Mouse (Mus musculus) ES-CJ7 (cell line): ENCODE measurements around the gene Rabl3.
A peak's percentile ranks its signal among the peaks of the same experiment; 100 is the strongest.

Source experiments
- DNase-seq: peaks from one replicate; pipeline ENCODE4 v3.0.0; 2011; ENCODE audit warnings: low read depth, low spot score

The Rabl3 gene

GRCm38 (mm10) chr16:37546312-37546711, 6.6 kb downstream of the Rabl3 start:
- no peak for DNase-seq

- DNase-seq, result no peak
These were observed 10.6 kb downstream of the Rabl3 start for GRCm38 (mm10) chr16:37550266-37550665.

GRCm38 (mm10) chr16:37550981-37551380, 11.3 kb downstream of the Rabl3 start:
- DNase-seq, result no peak

- DNase-seq, result no peak
These were observed 13.1 kb downstream of the Rabl3 start for GRCm38 (mm10) chr16:37552824-37553223.

GRCm38 (mm10) chr16:37562414-37562813, 22.7 kb downstream of the Rabl3 start:
- no peak for DNase-seq

GRCm38 (mm10) chr16:37562961-37563360, 23.3 kb downstream of the Rabl3 start:
- no peak for DNase-seq

- DNase-seq, result no peak
These were observed 25.4 kb downstream of the Rabl3 start for GRCm38 (mm10) chr16:37565117-37565516.

GRCm38 (mm10) chr16:37566107-37566506, 26.4 kb downstream of the Rabl3 start:
- DNase-seq, result no peak

- DNase-seq, result no peak
These were observed 27.7 kb downstream of the Rabl3 start for GRCm38 (mm10) chr16:37567113-37568050.

GRCm38 (mm10) chr16:37571554-37571953, 31.9 kb downstream of the Rabl3 start:
- no peak for DNase-seq

- DNase-seq, result no peak
These were observed 32.6 kb downstream of the Rabl3 start for GRCm38 (mm10) chr16:37572117-37572754.

- peak; percentile 34 for DNase-seq
These were observed 33.4 kb downstream of the Rabl3 start for GRCm38 (mm10) chr16:37573061-37573460.

- no peak for DNase-seq
These were observed 35.6 kb downstream of the Rabl3 start for GRCm38 (mm10) chr16:37575325-37575724.

- DNase-seq, result no peak
These were observed 39.9 kb downstream of the Rabl3 start for GRCm38 (mm10) chr16:37579591-37579990.

GRCm38 (mm10) chr16:37579994-37580393, 40.3 kb downstream of the Rabl3 start, which contains the start of gene Hgd:
TSS of gene Hgd (plus strand) at chr16:37580153.
- DNase-seq, result no peak

GRCm38 (mm10) chr16:37580651-37581050, 41.0 kb downstream of the Rabl3 start:
- DNase-seq, result no peak

- no peak for DNase-seq
These were observed 42.2 kb downstream of the Rabl3 start for GRCm38 (mm10) chr16:37581901-37582300.

GRCm38 (mm10) chr16:37583306-37583705, 43.6 kb downstream of the Rabl3 start:
- DNase-seq, result no peak

GRCm38 (mm10) chr16:37583801-37584200, 44.1 kb downstream of the Rabl3 start:
- DNase-seq, result no peak

- DNase-seq, result peak; percentile 11
These were observed 44.7 kb downstream of the Rabl3 start for GRCm38 (mm10) chr16:37584218-37585035.

GRCm38 (mm10) chr16:37585129-37585563, 45.5 kb downstream of the Rabl3 start:
- DNase-seq, result no peak

GRCm38 (mm10) chr16:37590921-37591320, 51.2 kb downstream of the Rabl3 start:
- DNase-seq, result no peak
